Comparison of ENCODE assay signal across 8 mouse cellular contexts in genomic region chr14:13960482-13961325, GRCm38 (mm10). TPM values are rescaled to one million over a fixed set of nuclear protein-coding genes. Genes with fewer than 3 reads are reported as not detected.
DNase-seq lines count a peak whose midpoint lies in the region; ATAC-seq and TF ChIP-seq lines count a peak whose summit lies in the region.

No protein-coding gene starts in this region.

- TF ChIP-seq EP300 in liver, embryonic 14.5 days (IDR thresholded peaks at IDR 0.05; ENCODE audit: low read depth): no peak

- H3K4me2 ChIP-seq in heart, embryonic 12.5 days: peak overlapping the region; percentile 83
- H3K4me2 ChIP-seq in kidney, embryonic 16.5 days (replicated peaks; ENCODE audit: low read depth, low read length): peak overlapping the region; percentile 63
- peak overlapping the region; percentile 81 for H3K4me2 ChIP-seq in liver, embryonic 14.5 days (ENCODE audit: low read depth)
- peak overlapping the region; percentile 60 for H3K4me2 ChIP-seq in stomach, embryonic 16.5 days (ENCODE audit: low read depth, low read length)

- TF ChIP-seq CTCF in bone marrow, adult 2 months (IDR thresholded peaks at IDR 0.05; ENCODE audit: control insufficient read depth, insufficient read depth, low read length): no peak
- no peak for TF ChIP-seq CTCF in liver, embryonic 14.5 days (IDR thresholded peaks at IDR 0.05; ENCODE audit: low read depth)

- no peaks in the 10 kb centered on the region for H3K4me1 ChIP-seq in bone marrow, adult 2 months (ENCODE audit: control insufficient read depth, insufficient read depth, low read length)
- H3K4me1 ChIP-seq in heart, embryonic 12.5 days (replicated peaks): peaks cover 17% of the 10 kb centered on the region; the same call in 1 of the 2 replicates
- peaks cover 15% of the 10 kb centered on the region for H3K4me1 ChIP-seq in kidney, embryonic 16.5 days (ENCODE audit: insufficient read depth, low read length)
- H3K4me1 ChIP-seq in liver, embryonic 14.5 days (replicated peaks; ENCODE audit: control insufficient read depth in 2 of 2, insufficient read depth in 2 of 2, low read length in 1 of 2): peaks cover 4 to 8% of the 10 kb centered on the region in 2 experiments
- H3K4me1 ChIP-seq in stomach, embryonic 16.5 days (ENCODE audit: control insufficient read depth, insufficient read depth, low read length): peaks cover 9% of the 10 kb centered on the region

- DNase-seq in CD4-positive, CD25-positive, alpha-beta regulatory T cell, adult 2 months (ENCODE audit: low read depth, low spot score): peak; percentile 84
- DNase-seq in liver, embryonic 14.5 days (ENCODE audit: low read depth in 3 of 3, low spot score in 3 of 3): peak in 1 of 3 experiments; percentile 23
- DNase-seq in neural tube, embryonic 10.5 days (ENCODE audit: extremely low spot score, low spot score): peak; percentile 76

- ATAC-seq in erythroblast, adult 5-6 weeks (replicated peaks; ENCODE audit: low FRiP score, poor library complexity, severe bottlenecking): peak; percentile 60
- peak; percentile 81 for ATAC-seq in heart, embryonic 12.5 days (ENCODE audit: insufficient number of reproducible peaks, low FRiP score)
- ATAC-seq in kidney, embryonic 16.5 days (ENCODE audit: low FRiP score, low TSS enrichment): peak; percentile 89
- peak; percentile 78 for ATAC-seq in liver, embryonic 14.5 days (ENCODE audit: insufficient read depth)
- ATAC-seq in stomach, embryonic 16.5 days (ENCODE audit: insufficient read depth, low FRiP score): peak; percentile 89

- H3K4me3 ChIP-seq in bone marrow, adult 2 months (replicated peaks; ENCODE audit: control insufficient read depth, low read depth, low read length): peak overlapping the region; percentile 85
- H3K4me3 ChIP-seq in heart, embryonic 12.5 days: peak overlapping the region; percentile 97
- peak overlapping the region; percentile 88 for H3K4me3 ChIP-seq in kidney, embryonic 16.5 days (ENCODE audit: low read length)
- H3K4me3 ChIP-seq in liver, embryonic 14.5 days (ENCODE audit: insufficient read depth in 1 of 2, low read depth in 2 of 2, low read length in 2 of 2): peak overlapping the region; percentile 97 to 100
- H3K4me3 ChIP-seq in stomach, embryonic 16.5 days (replicated peaks; ENCODE audit: low read length): peak overlapping the region; percentile 97

- H3K27ac ChIP-seq in bone marrow, adult 2 months (ENCODE audit: control insufficient read depth, insufficient read depth, low read depth, low read length, poor library complexity): peak overlapping the region; percentile 57
- peak overlapping the region; percentile 63 for H3K27ac ChIP-seq in heart, embryonic 12.5 days (ENCODE audit: poor library complexity, severe bottlenecking)
- peak overlapping the region; percentile 90 for H3K27ac ChIP-seq in kidney, embryonic 16.5 days (ENCODE audit: low read length)
- peak overlapping the region; percentile 48 for H3K27ac ChIP-seq in liver, embryonic 14.5 days
- peak overlapping the region; percentile 91 for H3K27ac ChIP-seq in stomach, embryonic 16.5 days (ENCODE audit: low read length)

- H3K27me3 ChIP-seq in heart, embryonic 12.5 days (replicated peaks): no peaks in the 10 kb centered on the region; the same call in 1 of the 2 replicates
- H3K27me3 ChIP-seq in kidney, embryonic 16.5 days (ENCODE audit: insufficient read depth, low read length): no peaks in the 10 kb centered on the region
- no peaks in the 10 kb centered on the region for H3K27me3 ChIP-seq in liver, embryonic 14.5 days (ENCODE audit: control insufficient read depth, insufficient read depth, low read length)
- H3K27me3 ChIP-seq in stomach, embryonic 16.5 days (ENCODE audit: control insufficient read depth, insufficient read depth, low read length): no peaks in the 10 kb centered on the region

- H3K9ac ChIP-seq in heart, embryonic 12.5 days: peak overlapping the region; percentile 99
- H3K9ac ChIP-seq in kidney, embryonic 16.5 days (replicated peaks; ENCODE audit: low read length): peak overlapping the region; percentile 99
- H3K9ac ChIP-seq in liver, embryonic 14.5 days (replicated peaks): peak overlapping the region; percentile 97
- peak overlapping the region; percentile 99 for H3K9ac ChIP-seq in stomach, embryonic 16.5 days (ENCODE audit: low read length)

- no peaks in the 10 kb centered on the region for H3K9me3 ChIP-seq in heart, embryonic 12.5 days (replicated peaks)
- no peaks in the 10 kb centered on the region for H3K9me3 ChIP-seq in kidney, embryonic 16.5 days (ENCODE audit: low read length)
- no peaks in the 10 kb centered on the region for H3K9me3 ChIP-seq in liver, embryonic 14.5 days (ENCODE audit: control insufficient read depth, low read length)
- H3K9me3 ChIP-seq in stomach, embryonic 16.5 days (replicated peaks; ENCODE audit: control insufficient read depth, low read length): no peaks in the 10 kb centered on the region

- peaks cover 5% of the 10 kb centered on the region for H3K36me3 ChIP-seq in heart, embryonic 12.5 days
- peaks cover 6% of the 10 kb centered on the region for H3K36me3 ChIP-seq in kidney, embryonic 16.5 days (ENCODE audit: insufficient read depth, low read length)
- H3K36me3 ChIP-seq in liver, embryonic 14.5 days (replicated peaks; ENCODE audit: control insufficient read depth, insufficient read depth, low read depth): no peaks in the 10 kb centered on the region; the same call in 1 of the 2 replicates
- H3K36me3 ChIP-seq in stomach, embryonic 16.5 days (ENCODE audit: control insufficient read depth, insufficient read depth, low read length): peaks cover 7% of the 10 kb centered on the region; the same call in 1 of the 2 replicates

- no peak for TF ChIP-seq POLR2A in bone marrow, adult 2 months (IDR thresholded peaks at IDR 0.05; ENCODE audit: borderline replicate concordance, control insufficient read depth, low read depth, low read length)

- under 1% methylated on average over 72 of the region's 75 CpGs for WGBS in bone marrow, adult 2 months
- under 1% methylated on average over 52 of the region's 75 CpGs for WGBS in heart, embryonic 12.5 days
- under 1% methylated on average over 31 of the region's 75 CpGs for WGBS in kidney, embryonic 16.5 days
- WGBS in liver, embryonic 14.5 days (ENCODE audit: insufficient replicate concordance): under 1% methylated on average over 63 of the region's 75 CpGs
- WGBS in stomach, embryonic 16.5 days: under 1% methylated on average over 53 of the region's 75 CpGs

RNA-seq across cellular contexts. Expression of gene Atxn7, which starts 0.5 kb away (rescaled TPM):
- 6.7 and 22.4 TPM in 2 replicates for polyA plus RNA-seq in bone marrow, adult 2 months (2011; ENCODE audit: insufficient read depth, insufficient read length, low replicate concordance, missing spikeins)
- 2.3 and 5.2 TPM in 2 replicates for total RNA-seq in erythroblast, adult 5-6 weeks (2015; ENCODE audit: low replicate concordance)
- 3.0 and 4.6 TPM in 2 replicates for total RNA-seq in erythroblast, adult 5-6 weeks (2017; ENCODE audit: low replicate concordance)
- 3.9 and 4.3 TPM in 2 replicates for polyA plus RNA-seq in heart, embryonic 12.5 days (2016; fragmentation: Nextera tagmentation; extraction: Ambion mirVana)
- polyA plus RNA-seq in kidney, embryonic 16.5 days (2015; fragmentation: Nextera tagmentation; extraction: Ambion mirVana): 3.4 and 4.4 TPM in 2 replicates
- 3.0 and 3.2 TPM in 2 replicates for polyA plus RNA-seq in liver, embryonic 14.5 days (2012; rRNA removed)
- polyA plus RNA-seq in liver, embryonic 14.5 days (2014; fragmentation: Nextera tagmentation; extraction: Ambion mirVana): 1.1 and 1.5 TPM in 2 replicates
- polyA plus RNA-seq in stomach, embryonic 16.5 days (2015; fragmentation: Nextera tagmentation; extraction: Ambion mirVana): 3.8 and 4.1 TPM in 2 replicates

RNA-seq across cellular contexts. Expression of gene Thoc7, which starts 0.9 kb away (rescaled TPM):
- 63.9 and 71.1 TPM in 2 replicates for polyA plus RNA-seq in bone marrow, adult 2 months (2011; ENCODE audit: insufficient read depth, insufficient read length, low replicate concordance, missing spikeins)
- total RNA-seq in erythroblast, adult 5-6 weeks (2015; ENCODE audit: low replicate concordance): 44.8 and 92.2 TPM in 2 replicates
- total RNA-seq in erythroblast, adult 5-6 weeks (2017; ENCODE audit: low replicate concordance): 69.8 and 91.3 TPM in 2 replicates
- 146 and 159 TPM in 2 replicates for polyA plus RNA-seq in heart, embryonic 12.5 days (2016; fragmentation: Nextera tagmentation; extraction: Ambion mirVana)
- 155 and 170 TPM in 2 replicates for polyA plus RNA-seq in kidney, embryonic 16.5 days (2015; fragmentation: Nextera tagmentation; extraction: Ambion mirVana)
- 23.3 and 45.1 TPM in 2 replicates for polyA plus RNA-seq in liver, embryonic 14.5 days (2012; rRNA removed)
- 93.6 and 98.9 TPM in 2 replicates for polyA plus RNA-seq in liver, embryonic 14.5 days (2014; fragmentation: Nextera tagmentation; extraction: Ambion mirVana)
- 138 and 143 TPM in 2 replicates for polyA plus RNA-seq in stomach, embryonic 16.5 days (2015; fragmentation: Nextera tagmentation; extraction: Ambion mirVana)

RNA-seq across cellular contexts. Expression of gene Gm281, which starts 46.4 kb away (rescaled TPM):
- 0.50 TPM in 1 of 2 replicates, not detected in the other for polyA plus RNA-seq in bone marrow, adult 2 months (2011; ENCODE audit: insufficient read depth, insufficient read length, low replicate concordance, missing spikeins)
- not detected in 2 replicates for total RNA-seq in erythroblast, adult 5-6 weeks (2015; ENCODE audit: low replicate concordance)
- not detected in 2 replicates for total RNA-seq in erythroblast, adult 5-6 weeks (2017; ENCODE audit: low replicate concordance)
- not detected in 2 replicates for polyA plus RNA-seq in heart, embryonic 12.5 days (2016; fragmentation: Nextera tagmentation; extraction: Ambion mirVana)
- polyA plus RNA-seq in kidney, embryonic 16.5 days (2015; fragmentation: Nextera tagmentation; extraction: Ambion mirVana): not detected in 2 replicates
- polyA plus RNA-seq in liver, embryonic 14.5 days (2012; rRNA removed): not detected in 2 replicates
- not detected in 2 replicates for polyA plus RNA-seq in liver, embryonic 14.5 days (2014; fragmentation: Nextera tagmentation; extraction: Ambion mirVana)
- polyA plus RNA-seq in stomach, embryonic 16.5 days (2015; fragmentation: Nextera tagmentation; extraction: Ambion mirVana): not detected in 2 replicates
